Mouse (Mus musculus): Measurements from ENCODE around the gene Bmp7. TPM values are rescaled to one million over a fixed set of nuclear protein-coding genes. Genes with fewer than 3 reads are reported as not detected.

Gene Bmp7
- polyA plus RNA-seq, 1 experiment: 25.3 TPM

- H3K4me3 ChIP-seq (ENCODE audit: control insufficient read depth, insufficient read depth, low read length): no peak overlapping the region
- no peaks in the 10 kb centered on the region for H3K36me3 ChIP-seq (ENCODE audit: control insufficient read depth, insufficient read depth, low read length)
- no peak overlapping the region for H3K27ac ChIP-seq (ENCODE audit: control insufficient read depth, insufficient read depth, low read length)
- no peak for TF ChIP-seq CTCF (IDR thresholded peaks at IDR 0.05; ENCODE audit: borderline replicate concordance, control insufficient read depth, extremely low read depth, insufficient read depth, low read length, poor library complexity)
- TF ChIP-seq POLR2A (IDR thresholded peaks at IDR 0.05; ENCODE audit: control insufficient read depth, extremely low read depth, insufficient read depth, low read length, poor library complexity): no peak
- peaks cover 9% of the 10 kb centered on the region; the same call in 1 of the 2 replicates for H3K4me1 ChIP-seq (replicated peaks; ENCODE audit: control insufficient read depth, insufficient read depth, low read length)
- no peaks in the 10 kb centered on the region for H3K27me3 ChIP-seq (ENCODE audit: control insufficient read depth, insufficient read depth, low read length)
- DNase-seq: no peak
- WGBS: 92% methylated on average over 2 of the region's 2 CpGs
Measured at GRCm38 (mm10) chr2:172856549-172856948, 83.6 kb downstream of the Bmp7 start.

GRCm38 (mm10) chr2:172854136-172854535 lies 86.0 kb downstream of the Bmp7 start:
- no peak for DNase-seq

DNA sequence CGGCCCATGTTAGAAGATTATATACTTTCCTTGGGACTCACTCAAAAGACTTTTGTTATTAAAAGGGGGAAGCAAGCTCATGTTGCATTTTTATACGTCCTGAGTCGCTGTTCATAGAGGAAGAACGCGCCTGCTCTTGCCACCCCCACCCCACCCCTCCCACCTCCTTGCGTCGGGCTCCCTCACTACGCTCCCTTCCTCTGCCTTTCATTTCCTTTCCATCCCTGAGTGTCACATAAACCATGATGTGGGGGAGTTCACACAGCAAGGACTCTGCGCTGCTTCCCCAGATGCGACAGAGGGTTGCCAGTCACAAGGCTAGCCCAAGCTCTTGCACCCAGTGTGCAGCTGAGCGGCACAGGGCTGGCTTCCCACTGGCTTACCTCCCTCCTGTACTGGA lies 88.3 kb downstream of the Bmp7 start:
- Histone ChIP-seq H3K27ac (ENCODE audit: control insufficient read depth, insufficient read depth, low read length) (no peak overlapping the region), H3K36me3 (ENCODE audit: control insufficient read depth, insufficient read depth, low read length) (no peaks in the 10 kb centered on the region), H3K27me3 (ENCODE audit: control insufficient read depth, insufficient read depth, low read length) (no peaks in the 10 kb centered on the region), H3K4me1 (replicated peaks; ENCODE audit: control insufficient read depth, insufficient read depth, low read length) (0 out of 2 replicates have a peak, but pooled peaks cover 4% of the 10 kb centered on the region), H3K4me3 (ENCODE audit: control insufficient read depth, insufficient read depth, low read length) (no peak overlapping the region)
- no peak for DNase-seq
- TF ChIP-seq POLR2A (IDR thresholded peaks at IDR 0.05; ENCODE audit: control insufficient read depth, extremely low read depth, insufficient read depth, low read length, poor library complexity) (no peak), CTCF (IDR thresholded peaks at IDR 0.05; ENCODE audit: borderline replicate concordance, control insufficient read depth, extremely low read depth, insufficient read depth, low read length, poor library complexity) (no peak)
- 19% methylated on average over 11 of the region's 11 CpGs for WGBS

More at GRCm38 (mm10) chr2:172854136-172854535, 86.0 kb downstream of the Bmp7 start:
- H3K27ac ChIP-seq (ENCODE audit: control insufficient read depth, insufficient read depth, low read length): no peak overlapping the region
- no peaks in the 10 kb centered on the region for H3K36me3 ChIP-seq (ENCODE audit: control insufficient read depth, insufficient read depth, low read length)
- WGBS: 66% methylated on average over 2 of the region's 2 CpGs
- no peak for TF ChIP-seq POLR2A (IDR thresholded peaks at IDR 0.05; ENCODE audit: control insufficient read depth, extremely low read depth, insufficient read depth, low read length, poor library complexity)
- TF ChIP-seq CTCF (IDR thresholded peaks at IDR 0.05; ENCODE audit: borderline replicate concordance, control insufficient read depth, extremely low read depth, insufficient read depth, low read length, poor library complexity): no peak
- no peak overlapping the region for H3K4me3 ChIP-seq (ENCODE audit: control insufficient read depth, insufficient read depth, low read length)
- no peaks in the 10 kb centered on the region for H3K27me3 ChIP-seq (ENCODE audit: control insufficient read depth, insufficient read depth, low read length)
- 0 out of 2 replicates have a peak, but pooled peaks cover 4% of the 10 kb centered on the region for H3K4me1 ChIP-seq (replicated peaks; ENCODE audit: control insufficient read depth, insufficient read depth, low read length)

DNA sequence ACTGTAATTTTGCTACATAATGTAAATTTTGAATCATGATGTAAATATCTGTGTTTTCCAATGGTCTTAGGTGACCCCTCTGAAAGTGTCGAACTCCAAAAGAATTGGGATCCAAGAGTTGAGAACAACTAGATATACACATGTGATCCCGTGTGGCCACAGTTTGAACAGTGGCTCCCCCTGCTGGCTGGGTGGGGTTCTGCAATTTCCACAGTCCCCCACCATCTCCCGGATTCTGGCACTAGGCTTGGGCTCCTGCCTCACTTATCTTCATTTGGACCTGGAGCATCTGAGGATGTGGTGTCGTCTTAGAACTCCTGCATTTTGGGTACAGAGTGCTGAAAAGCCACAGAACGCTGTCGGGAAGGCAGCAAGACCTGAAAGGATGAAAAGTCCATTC lies 91.9 kb downstream of the Bmp7 start:
- TF ChIP-seq POLR2A (IDR thresholded peaks at IDR 0.05; ENCODE audit: control insufficient read depth, extremely low read depth, insufficient read depth, low read length, poor library complexity): no peak
- peak; percentile 85; the same call in 1 of the 2 replicates for TF ChIP-seq CTCF (IDR thresholded peaks at IDR 0.05; ENCODE audit: borderline replicate concordance, control insufficient read depth, extremely low read depth, insufficient read depth, low read length, poor library complexity)
- Histone ChIP-seq H3K4me3 (ENCODE audit: control insufficient read depth, insufficient read depth, low read length) (no peak overlapping the region), H3K27ac (ENCODE audit: control insufficient read depth, insufficient read depth, low read length) (no peak overlapping the region), H3K4me1 (replicated peaks; ENCODE audit: control insufficient read depth, insufficient read depth, low read length) (0 out of 2 replicates have a peak, but pooled peaks cover 4% of the 10 kb centered on the region), H3K27me3 (ENCODE audit: control insufficient read depth, insufficient read depth, low read length) (no peaks in the 10 kb centered on the region), H3K36me3 (ENCODE audit: control insufficient read depth, insufficient read depth, low read length) (no peaks in the 10 kb centered on the region)
- DNase-seq: peak; percentile 62
- WGBS: 73% methylated on average over 6 of the region's 6 CpGs

DNA sequence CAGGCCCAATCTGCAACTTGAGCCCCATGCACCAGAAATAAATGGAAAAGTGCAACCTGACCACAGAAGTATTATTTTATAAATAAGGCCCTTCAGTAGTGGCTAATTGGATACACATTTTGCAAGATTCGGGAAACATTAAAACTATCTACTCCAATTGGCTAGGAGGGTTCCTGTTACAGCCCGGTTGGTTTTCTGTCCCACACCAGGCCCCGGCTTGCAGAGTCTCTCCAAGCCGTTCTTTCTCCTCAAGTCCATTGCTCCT lies 93.9 kb downstream of the Bmp7 start:
- no peak overlapping the region for H3K4me3 ChIP-seq (ENCODE audit: control insufficient read depth, insufficient read depth, low read length)

DNA sequence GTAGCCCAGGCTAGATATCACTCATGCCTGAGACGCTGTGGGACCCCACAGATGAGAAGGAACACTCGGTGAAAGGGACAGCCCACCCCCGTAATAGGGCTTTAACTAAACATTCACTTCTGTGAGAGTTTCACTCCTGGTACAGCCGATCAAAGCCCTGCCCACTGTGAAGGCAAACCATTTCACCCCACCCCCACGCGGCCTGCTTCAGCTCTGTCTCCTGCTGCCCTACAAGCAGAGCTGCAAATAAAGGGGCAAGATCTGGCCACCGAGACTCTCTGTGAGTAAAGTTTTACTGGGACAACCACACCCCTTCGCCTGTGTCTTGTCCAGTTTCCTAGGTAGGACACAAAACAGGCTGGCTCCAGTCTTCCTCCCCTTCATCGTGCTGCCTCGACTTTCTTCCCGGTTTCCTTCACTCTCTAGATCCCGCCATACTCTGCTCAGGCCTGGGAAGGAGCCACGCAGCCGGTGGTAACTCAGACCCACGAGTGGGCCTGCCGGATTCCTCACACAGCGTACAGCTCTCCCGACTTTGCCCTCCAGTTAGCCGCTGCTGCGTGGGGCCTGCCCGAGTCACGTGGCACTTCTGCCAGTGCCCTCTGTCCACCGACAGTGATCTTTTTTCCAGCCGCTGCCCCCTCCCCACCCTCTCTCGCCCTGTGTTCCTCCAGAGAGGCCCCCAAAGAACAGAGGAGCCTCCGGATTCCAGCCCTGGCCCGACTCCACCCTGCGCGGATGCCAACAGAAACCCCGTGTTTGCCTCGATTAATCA lies 94.4 kb downstream of the Bmp7 start:
- Histone ChIP-seq H3K4me3 (ENCODE audit: control insufficient read depth, insufficient read depth, low read length) (no peak overlapping the region), H3K27me3 (ENCODE audit: control insufficient read depth, insufficient read depth, low read length) (no peaks in the 10 kb centered on the region), H3K27ac (ENCODE audit: control insufficient read depth, insufficient read depth, low read length) (no peak overlapping the region), H3K36me3 (ENCODE audit: control insufficient read depth, insufficient read depth, low read length) (no peaks in the 10 kb centered on the region), H3K4me1 (replicated peaks; ENCODE audit: control insufficient read depth, insufficient read depth, low read length) (no peaks in the 10 kb centered on the region)
- 87% methylated on average over 31 of the region's 31 CpGs for WGBS
- no peak for DNase-seq
- no peak for TF ChIP-seq POLR2A (IDR thresholded peaks at IDR 0.05; ENCODE audit: control insufficient read depth, extremely low read depth, insufficient read depth, low read length, poor library complexity)

More for the DNA sequence above, 93.9 kb downstream of the Bmp7 start:
- no peak overlapping the region for H3K27ac ChIP-seq (ENCODE audit: control insufficient read depth, insufficient read depth, low read length)
- no peaks in the 10 kb centered on the region for H3K36me3 ChIP-seq (ENCODE audit: control insufficient read depth, insufficient read depth, low read length)
- H3K4me1 ChIP-seq (replicated peaks; ENCODE audit: control insufficient read depth, insufficient read depth, low read length): no peaks in the 10 kb centered on the region
- TF ChIP-seq CTCF (IDR thresholded peaks at IDR 0.05; ENCODE audit: borderline replicate concordance, control insufficient read depth, extremely low read depth, insufficient read depth, low read length, poor library complexity) (no peak), POLR2A (IDR thresholded peaks at IDR 0.05; ENCODE audit: control insufficient read depth, extremely low read depth, insufficient read depth, low read length, poor library complexity) (no peak)
- WGBS: 86% methylated on average over 4 of the region's 4 CpGs
- no peaks in the 10 kb centered on the region for H3K27me3 ChIP-seq (ENCODE audit: control insufficient read depth, insufficient read depth, low read length)
- no peak for DNase-seq

- TF ChIP-seq POLR2A (IDR thresholded peaks at IDR 0.05; ENCODE audit: control insufficient read depth, extremely low read depth, insufficient read depth, low read length, poor library complexity) (no peak), CTCF (IDR thresholded peaks at IDR 0.05; ENCODE audit: borderline replicate concordance, control insufficient read depth, extremely low read depth, insufficient read depth, low read length, poor library complexity) (no peak)
- no peak for DNase-seq
- no peaks in the 10 kb centered on the region for H3K27me3 ChIP-seq (ENCODE audit: control insufficient read depth, insufficient read depth, low read length)
- H3K4me3 ChIP-seq (ENCODE audit: control insufficient read depth, insufficient read depth, low read length): no peak overlapping the region
- H3K27ac ChIP-seq (ENCODE audit: control insufficient read depth, insufficient read depth, low read length): no peak overlapping the region
- H3K36me3 ChIP-seq (ENCODE audit: control insufficient read depth, insufficient read depth, low read length): no peaks in the 10 kb centered on the region
- WGBS: 94% methylated on average over 9 of the region's 9 CpGs
- no peaks in the 10 kb centered on the region for H3K4me1 ChIP-seq (replicated peaks; ENCODE audit: control insufficient read depth, insufficient read depth, low read length)
Measured at GRCm38 (mm10) chr2:172843903-172844302, 96.2 kb downstream of the Bmp7 start.
